Mouse (Mus musculus) intestine, postnatal 0 days (tissue): ENCODE results near the gene Map4k4. TPM values are rescaled to one million over a fixed set of nuclear protein-coding genes. Genes with fewer than 3 reads are reported as not detected.

Source experiments
- ATAC-seq: fragments of 200-750 bp; cut with Nextera tagmentation; 2 replicates; pipeline ENCODE4 v1.8.0; 2017; ENCODE audit warnings: mild to moderate bottlenecking, moderate TSS enrichment, moderate library complexity
- H3K27ac ChIP-seq: fragments of 300-500 bp; sonication (generic); 2 replicates; pipeline ENCODE4 v1.5.1; 2014; ENCODE audit warnings: mild to moderate bottlenecking, low read depth, low read length, moderate library complexity
- H3K27me3 ChIP-seq: fragments of 300-500 bp; sonication (generic); replicated peaks from 2 replicates; pipeline ENCODE4 v1.6.1; 2014; ENCODE audit warnings: low read length, mixed read lengths; ENCODE audit not compliant: control insufficient read depth, insufficient read depth
- H3K36me3 ChIP-seq: fragments of 300-500 bp; sonication (generic); 2 replicates; pipeline ENCODE4 v1.6.1; 2014; ENCODE audit warnings: mild to moderate bottlenecking, moderate library complexity; ENCODE audit not compliant: control insufficient read depth, insufficient read depth
- H3K4me1 ChIP-seq: fragments of 300-500 bp; sonication (generic); replicated peaks from 2 replicates; pipeline ENCODE4 v1.6.1; 2014; ENCODE audit warnings: antibody characterized with exemption, low read length, mixed read lengths; ENCODE audit not compliant: control insufficient read depth, insufficient read depth
- H3K4me2 ChIP-seq: fragments of 300-500 bp; sonication (generic); replicated peaks from 2 replicates; pipeline ENCODE4 v1.6.1; 2014; ENCODE audit warnings: low read depth, mild to moderate bottlenecking, moderate library complexity
- H3K4me3 ChIP-seq: fragments of 300-500 bp; sonication (generic); 2 replicates; pipeline ENCODE4 v1.5.1; 2014; ENCODE audit warnings: low read depth, low read length
- H3K9ac ChIP-seq: fragments of 300-500 bp; sonication (generic); 2 replicates; pipeline ENCODE4 v1.6.1; 2014; ENCODE audit warnings: mild to moderate bottlenecking, low read depth, low read length
- H3K9me3 ChIP-seq: fragments of 300-500 bp; sonication (generic); 2 replicates; pipeline ENCODE4 v1.6.1; 2016; ENCODE audit warnings: mixed run types; ENCODE audit not compliant: control insufficient read depth
- CTCF ChIP-seq: sonication (generic); IDR thresholded peaks from 2 replicates; pipeline ENCODE4 v1.5.1; 2016; ENCODE audit warnings: low read depth, mild to moderate bottlenecking, control low read depth, antibody characterized with exemption, moderate library complexity
- WGBS: fragments of 180-500 bp; shearing (Covaris S2); extraction: QIAGEN DNeasy Blood & Tissue Kit; methylation state at CpG from one replicate; pipeline ENCODE4 v1.1.7; 2014; 5-methylcytosine and 5-hydroxymethylcytosine counted together
- polyA plus RNA-seq: library from polyadenylated mRNA; unstranded; fragments of >200 nt; fragmentation: Nextera tagmentation; extraction: Ambion mirVana; gene quantifications from 2 replicates; pipeline ENCODE4 v1.2.1, GENCODE M21; 2015

The Map4k4 gene
- polyA plus RNA-seq, 1 experiment from 2014 or later, result 6.8 TPM

DNA sequence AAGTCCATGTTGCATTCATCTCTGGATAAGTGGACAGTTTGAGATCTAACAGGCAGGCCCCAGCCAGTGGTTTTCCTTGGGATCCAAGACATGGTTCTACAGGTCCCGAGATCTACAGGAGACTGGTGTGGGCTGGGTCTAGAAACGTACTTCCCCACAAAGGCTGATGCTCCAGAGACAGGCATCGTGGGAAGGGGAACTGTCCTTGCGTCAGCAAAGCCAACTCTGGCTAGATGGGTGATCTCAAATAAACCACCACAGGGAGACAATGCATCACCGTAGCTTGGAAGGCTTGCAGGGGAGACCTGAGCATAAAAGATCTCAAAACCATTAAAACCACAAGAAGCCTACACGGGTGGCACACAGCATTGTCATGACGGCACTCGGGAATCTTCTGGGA is 163.8 kb downstream of the Map4k4 start:
- no peaks in the 10 kb centered on the region for H3K36me3 ChIP-seq
- TF ChIP-seq CTCF, result no peak
- H3K9ac ChIP-seq, result no peak overlapping the region
- H3K27ac ChIP-seq, result no peak overlapping the region
- WGBS, result 92% methylated on average over 8 of the region's 8 CpGs
- no peaks in the 10 kb centered on the region for H3K4me1 ChIP-seq
- H3K27me3 ChIP-seq, result no peaks in the 10 kb centered on the region
- no peaks in the 10 kb centered on the region for H3K9me3 ChIP-seq
- H3K4me3 ChIP-seq, result no peak overlapping the region
- ATAC-seq, result no peak
- no peak overlapping the region for H3K4me2 ChIP-seq

DNA sequence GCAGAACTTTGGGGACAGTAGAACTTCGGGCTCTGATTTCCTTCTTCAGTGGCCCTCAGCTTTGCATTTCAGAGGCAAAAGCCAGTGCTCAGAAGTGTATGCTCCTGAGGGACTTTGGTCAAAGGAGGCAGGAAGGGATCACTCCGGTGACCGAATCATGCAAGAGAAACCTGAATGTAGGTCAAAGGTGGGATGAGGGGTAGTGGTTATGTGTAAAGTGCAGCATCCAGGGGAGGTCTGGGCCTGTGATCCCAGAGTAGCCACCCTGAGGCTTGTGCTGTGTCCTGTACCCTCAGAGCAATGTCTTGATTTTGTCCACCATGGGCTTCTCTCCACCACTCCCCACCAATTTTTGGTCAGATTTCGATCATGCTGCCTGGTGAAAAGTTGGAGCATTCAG is 171.8 kb downstream of the Map4k4 start:
- Histone ChIP-seq H3K9ac (no peak overlapping the region), H3K4me2 (no peak overlapping the region), H3K36me3 (no peaks in the 10 kb centered on the region), H3K4me1 (no peaks in the 10 kb centered on the region), H3K27me3 (no peaks in the 10 kb centered on the region), H3K27ac (no peak overlapping the region), H3K4me3 (no peak overlapping the region), H3K9me3 (no peaks in the 10 kb centered on the region)
- no peak for ATAC-seq
- WGBS, result 78% methylated on average over 4 of the region's 4 CpGs
- no peak for TF ChIP-seq CTCF

DNA sequence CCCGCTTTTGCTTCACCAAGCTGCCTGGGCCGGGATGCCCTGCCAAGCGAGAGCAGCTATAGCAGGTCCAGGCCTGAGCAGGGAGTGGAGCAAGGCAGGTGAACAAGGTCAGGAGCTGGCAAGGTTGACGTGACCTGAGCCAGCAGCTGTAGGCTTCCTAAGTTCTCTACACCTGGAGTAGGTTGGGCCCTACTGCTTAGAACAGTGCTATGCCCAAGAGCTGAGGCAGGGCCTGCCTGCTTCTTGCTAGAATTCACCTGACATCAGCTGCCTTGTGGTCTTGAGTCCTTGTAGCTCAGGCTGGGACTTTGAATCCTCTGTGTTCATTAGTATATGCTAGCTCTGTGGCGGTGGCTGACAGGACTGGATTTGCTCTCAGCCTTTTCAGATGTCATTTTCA is 173.1 kb downstream of the Map4k4 start, which contains the start of gene Il1r2:
Gene Il1r2, plus strand, starts transcription at position 301 of the 400 bp plus-strand sequence.
- Histone ChIP-seq H3K9ac (no peak within 1 kb of the TSS), H3K4me3 (no peak within 1 kb of the TSS), H3K27ac (no peak within 1 kb of the TSS), H3K4me2 (no peak within 1 kb of the TSS), H3K27me3 (no peaks in the 10 kb centered on the region), H3K4me1 (no peaks in the 10 kb centered on the region), H3K36me3 (no peaks in the 10 kb centered on the region), H3K9me3 (no peaks in the 10 kb centered on the region)
- no peak for TF ChIP-seq CTCF
- ATAC-seq, result no peak
- WGBS, result 86% methylated on average over 5 of the region's 5 CpGs

Other genes starting within 250 kb of the Map4k4 start
- 0.26 and 0.34 TPM in 2 replicates for gene Creg2, start 249.4 kb upstream of the Map4k4 start, polyA plus RNA-seq
- 0.09 and 0.16 TPM in 2 replicates for gene Rfx8, start 179.9 kb upstream of the Map4k4 start, polyA plus RNA-seq
- 0.54 TPM in 1 of 2 replicates, not detected in the other for gene Gm3646, start 95.6 kb upstream of the Map4k4 start, polyA plus RNA-seq
- 1.6 and 2.1 TPM in 2 replicates for gene Il1r2, start 173.2 kb downstream of the Map4k4 start, polyA plus RNA-seq